Mouse (Mus musculus) CH12.LX (cell line): ENCODE measurements at regions not wholly inside any gene's neighbourhood (a gene's known extent, or its start where the extent isn't known, plus 50 kb on each side); places are given as distances from the start of the nearest gene placed in this dataset.

Source experiments
- BHLHE40 ChIP-seq: IDR thresholded peaks from 2 replicates; pipeline ENCODE4 v1.6.1; 2011; ENCODE audit warnings: mild to moderate bottlenecking, low read depth, low read length, improper control_type of control experiment
- CHD1 ChIP-seq: IDR thresholded peaks from 2 replicates; pipeline ENCODE4 v1.6.1; 2012; ENCODE audit warnings: low read depth, low read length, improper control_type of control experiment, inconsistent platforms
- CHD2 ChIP-seq: IDR thresholded peaks from 2 replicates; pipeline ENCODE4 v1.6.1; 2011; ENCODE audit warnings: low read length, improper control_type of control experiment
- E2F4 ChIP-seq: IDR thresholded peaks from 2 replicates; pipeline ENCODE4 v1.6.1; 2011; ENCODE audit warnings: low read depth, low read length, improper control_type of control experiment; ENCODE audit not compliant: insufficient replicate concordance
- ELF1 ChIP-seq: IDR thresholded peaks from 2 replicates; pipeline ENCODE4 v1.6.1; 2014; ENCODE audit warnings: low read depth, mild to moderate bottlenecking, inconsistent platforms, low read length, improper control_type of control experiment
- EP300 ChIP-seq: IDR thresholded peaks from 2 replicates; pipeline ENCODE4 v1.6.1; 2011; ENCODE audit warnings: low read length, improper control_type of control experiment
- MAFK ChIP-seq: IDR thresholded peaks from 2 replicates; pipeline ENCODE4 v1.6.1; 2011; ENCODE audit warnings: low read length, improper control_type of control experiment; ENCODE audit not compliant: insufficient replicate concordance
- MXI1 ChIP-seq: IDR thresholded peaks from 2 replicates; pipeline ENCODE4 v1.6.1; 2011; ENCODE audit warnings: mild to moderate bottlenecking, low read depth, low read length, improper control_type of control experiment
- MYC ChIP-seq: IDR thresholded peaks from 2 replicates; pipeline ENCODE4 v1.6.1; 2011; ENCODE audit warnings: low read depth, mild to moderate bottlenecking, improper control_type of control experiment, low read length
- POLR2A ChIP-seq: IDR thresholded peaks from 2 replicates; pipeline ENCODE4 v1.6.1; 2011; ENCODE audit warnings: low read depth, mild to moderate bottlenecking, improper control_type of control experiment, low read length
- RAD21 ChIP-seq: IDR thresholded peaks from 2 replicates; pipeline ENCODE4 v1.6.1; 2011; ENCODE audit warnings: low read depth, mild to moderate bottlenecking, low read length, improper control_type of control experiment, moderate library complexity
- SIN3A ChIP-seq: IDR thresholded peaks from 2 replicates; pipeline ENCODE4 v1.6.1; 2012; ENCODE audit warnings: low read length, improper control_type of control experiment, inconsistent platforms
- ZNF384 ChIP-seq: IDR thresholded peaks from 2 replicates; pipeline ENCODE4 v1.6.1; 2012; ENCODE audit warnings: low read depth, low read length, improper control_type of control experiment, inconsistent platforms

DNA sequence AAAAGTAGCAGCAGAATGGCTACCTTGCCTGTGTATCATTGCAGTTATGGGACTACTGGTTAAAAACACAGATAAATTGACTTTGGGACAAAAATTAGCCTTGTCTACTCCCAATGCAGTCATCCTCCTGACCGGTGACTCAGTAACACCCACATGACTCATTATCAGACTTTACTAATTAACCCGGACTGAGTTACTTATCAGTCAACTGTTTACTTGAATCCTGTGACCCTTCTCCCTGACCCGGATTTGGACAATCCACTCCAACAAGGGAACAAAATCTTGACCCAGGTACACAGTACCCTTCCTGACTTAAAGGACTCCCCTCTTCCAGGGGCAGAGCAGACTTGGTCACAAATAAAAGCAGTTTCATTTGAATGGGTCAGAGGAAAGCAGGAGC lies 688.3 kb upstream of the Ndn start:
- TF ChIP-seq E2F4 (no peak), CHD1 (no peak), MAFK (no peak), MXI1 (no peak), SIN3A (no peak), EP300 (no peak), ELF1 (no peak), RAD21 (no peak), BHLHE40 (no peak), POLR2A (no peak), MYC (no peak), ZNF384 (no peak), CHD2 (no peak)
